Mouse (Mus musculus) thymus, adult 2 months (tissue): ENCODE measurements around the gene Egln1.

Experiments used
- CTCF ChIP-seq: fragments of 200-500 bp; IDR thresholded peaks from 2 replicates; pipeline ENCODE4 v1.5.1; 2012; ENCODE audit warnings: mild to moderate bottlenecking, control low read depth, low read length, moderate library complexity, borderline replicate concordance; ENCODE audit not compliant: control insufficient read depth, poor library complexity, insufficient read depth; ENCODE audit errors: extremely low read depth
- POLR2A ChIP-seq: fragments of 200-500 bp; IDR thresholded peaks from 2 replicates; pipeline ENCODE4 v1.6.1; 2012; ENCODE audit warnings: mild to moderate bottlenecking, low read length, control low read depth, moderate library complexity; ENCODE audit not compliant: control insufficient read depth, poor library complexity, insufficient read depth; ENCODE audit errors: extremely low read depth

- TF ChIP-seq CTCF (no peak), POLR2A (no peak)
Measured at GRCm38 (mm10) chr8:124953188-124953587, 4.1 kb upstream of the Egln1 start.
